Mouse (Mus musculus) liver, adult 2 months (tissue): ENCODE data around the gene Cdkn2b. TPM values are rescaled to one million over a fixed set of nuclear protein-coding genes. Genes with fewer than 3 reads are reported as not detected.

ENCODE experiments used
- DNase-seq: peaks from one replicate; pipeline ENCODE4 v3.0.0-alpha.2; 2011; ENCODE audit warnings: low read depth, low spot score; ENCODE audit errors: extremely low read depth
- H3K27ac ChIP-seq: fragments of 200-500 bp; replicated peaks from 2 replicates; pipeline ENCODE4 v1.5.1; 2012; ENCODE audit warnings: low read depth, mild to moderate bottlenecking, control low read depth, inconsistent platforms, low read length; ENCODE audit not compliant: insufficient read depth
- H3K27me3 ChIP-seq: fragments of 200-500 bp; 2 replicates; pipeline ENCODE4 v1.6.1; 2012; ENCODE audit warnings: mild to moderate bottlenecking, moderate library complexity, low read length, inconsistent platforms; ENCODE audit not compliant: control insufficient read depth, insufficient read depth
- H3K36me3 ChIP-seq: fragments of 200-500 bp; 2 replicates; pipeline ENCODE4 v1.6.1; 2012; ENCODE audit warnings: low read length, inconsistent platforms; ENCODE audit not compliant: control insufficient read depth, insufficient read depth
- H3K4me1 ChIP-seq: fragments of 200-500 bp; 2 replicates; pipeline ENCODE4 v1.6.1; 2011; ENCODE audit warnings: low read length; ENCODE audit not compliant: control insufficient read depth, insufficient read depth
- H3K4me3 ChIP-seq: fragments of 200-500 bp; 2 replicates; pipeline ENCODE4 v1.5.1; 2011; ENCODE audit warnings: low read depth, mild to moderate bottlenecking, control low read depth, low read length, moderate library complexity; ENCODE audit not compliant: insufficient read depth
- H3K79me2 ChIP-seq: fragments of 200-500 bp; 2 replicates; pipeline ENCODE4 v1.6.1; 2012; ENCODE audit warnings: inconsistent platforms, mild to moderate bottlenecking, low read length, moderate library complexity; ENCODE audit not compliant: control insufficient read depth, insufficient read depth
- H3K9ac ChIP-seq: fragments of 200-500 bp; 2 replicates; pipeline ENCODE4 v1.6.1; 2012; ENCODE audit warnings: low read depth, mild to moderate bottlenecking, control low read depth, inconsistent platforms, low read length
- CTCF ChIP-seq: fragments of 200-500 bp; IDR thresholded peaks from 2 replicates; pipeline ENCODE4 v1.5.1; 2011; ENCODE audit warnings: low read depth, low read length, control low read depth
- POLR2A ChIP-seq: fragments of 200-500 bp; IDR thresholded peaks from 2 replicates; pipeline ENCODE4 v1.6.1; 2011; ENCODE audit warnings: low read length, control low read depth; ENCODE audit not compliant: insufficient read depth; ENCODE audit errors: extremely low read depth
- WGBS: fragments of 180-500 bp; shearing (Covaris S2); methylation state at CpG from one replicate; pipeline ENCODE4 v1.1.7; 2018; 5-methylcytosine and 5-hydroxymethylcytosine counted together
- polyA plus RNA-seq: library from polyadenylated mRNA; depleted of rRNA; stranded (reverse); fragments of >200 nt; gene quantifications from 2 replicates; pipeline ENCODE4 v1.2.3, GENCODE M21; 2012
- total RNA-seq: library from RNA; depleted of rRNA; stranded (reverse); fragments of >200 nt; gene quantifications from 2 replicates; pipeline ENCODE4 v1.2.3, GENCODE M21; 2014

Cdkn2b gene
- total and polyA plus RNA-seq, 2 experiments: 0.13 to 0.18 TPM

GRCm38 (mm10) chr4:89350938-89351451 lies 40.2 kb upstream of the Cdkn2b start:
- TF ChIP-seq CTCF: no peak
- TF ChIP-seq POLR2A: no peak
- Histone ChIP-seq H3K27me3 (no peaks in the 10 kb centered on the region), H3K36me3 (no peaks in the 10 kb centered on the region), H3K79me2 (no peaks in the 10 kb centered on the region), H3K9ac (no peak overlapping the region), H3K27ac (no peak overlapping the region), H3K4me1 (no peaks in the 10 kb centered on the region; the same call in 1 of the 2 replicates), H3K4me3 (no peak overlapping the region)
- DNase-seq: no peak
- 81% methylated on average over 6 of the region's 6 CpGs for WGBS

- Histone ChIP-seq H3K27me3 (no peaks in the 10 kb centered on the region), H3K4me1 (no peaks in the 10 kb centered on the region; the same call in 1 of the 2 replicates), H3K79me2 (no peaks in the 10 kb centered on the region), H3K27ac (no peak overlapping the region), H3K36me3 (no peaks in the 10 kb centered on the region), H3K9ac (no peak overlapping the region), H3K4me3 (no peak overlapping the region)
- no peak for TF ChIP-seq CTCF
- TF ChIP-seq POLR2A: no peak
- no peak for DNase-seq
- WGBS: 66% methylated on average over 9 of the region's 9 CpGs
Measured at GRCm38 (mm10) chr4:89350391-89350790, 39.6 kb upstream of the Cdkn2b start.

GRCm38 (mm10) chr4:89348842-89349241 lies 38.0 kb upstream of the Cdkn2b start:
- Histone ChIP-seq H3K79me2 (no peaks in the 10 kb centered on the region), H3K27me3 (no peaks in the 10 kb centered on the region), H3K36me3 (no peaks in the 10 kb centered on the region), H3K9ac (no peak overlapping the region), H3K4me1 (no peaks in the 10 kb centered on the region; the same call in 1 of the 2 replicates), H3K4me3 (no peak overlapping the region), H3K27ac (no peak overlapping the region)
- TF ChIP-seq POLR2A: no peak
- no peak for TF ChIP-seq CTCF
- WGBS: 69% methylated on average over 5 of the region's 5 CpGs
- no peak for DNase-seq

GRCm38 (mm10) chr4:89313461-89313860 lies 2.6 kb upstream of the Cdkn2b start:
- H3K4me1 ChIP-seq: peaks cover 2% of the 10 kb centered on the region; the same call in 1 of the 2 replicates
- H3K79me2 ChIP-seq: no peaks in the 10 kb centered on the region
- 25% methylated on average over 13 of the region's 13 CpGs for WGBS
- no peak for DNase-seq
- no peak overlapping the region for H3K9ac ChIP-seq
- no peaks in the 10 kb centered on the region for H3K36me3 ChIP-seq
- no peak for TF ChIP-seq CTCF
- no peak for TF ChIP-seq POLR2A
- H3K27ac ChIP-seq: no peak overlapping the region
- peaks cover 4% of the 10 kb centered on the region for H3K27me3 ChIP-seq
- H3K4me3 ChIP-seq: no peak overlapping the region

- WGBS: 13% methylated on average over 11 of the region's 11 CpGs
- H3K4me3 ChIP-seq: peak overlapping the region; percentile 74; the same call in 1 of the 2 replicates
Measured at GRCm38 (mm10) chr4:89309996-89310395, 843 bp downstream of the Cdkn2b start.

GRCm38 (mm10) chr4:89308001-89308400 lies 2.8 kb downstream of the Cdkn2b start:
- no peaks in the 10 kb centered on the region for H3K36me3 ChIP-seq
- no peak overlapping the region for H3K27ac ChIP-seq
- H3K9ac ChIP-seq: no peak overlapping the region
- H3K4me1 ChIP-seq: peaks cover 2% of the 10 kb centered on the region; the same call in 1 of the 2 replicates
- peaks cover 19% of the 10 kb centered on the region for H3K27me3 ChIP-seq
- TF ChIP-seq POLR2A (no peak), CTCF (no peak)
- H3K79me2 ChIP-seq: no peaks in the 10 kb centered on the region
- H3K4me3 ChIP-seq: no peak overlapping the region
- 46% methylated on average over 3 of the region's 3 CpGs for WGBS
- DNase-seq: no peak

More at GRCm38 (mm10) chr4:89309996-89310395, 843 bp downstream of the Cdkn2b start:
- DNase-seq: no peak
- H3K27ac ChIP-seq: no peak overlapping the region
- H3K27me3 ChIP-seq: peaks cover 16% of the 10 kb centered on the region
- H3K36me3 ChIP-seq: no peaks in the 10 kb centered on the region
- H3K4me1 ChIP-seq: peaks cover 2% of the 10 kb centered on the region; the same call in 1 of the 2 replicates
- no peak for TF ChIP-seq POLR2A
- TF ChIP-seq CTCF: no peak
- H3K9ac ChIP-seq: no peak overlapping the region
- no peaks in the 10 kb centered on the region for H3K79me2 ChIP-seq
